Mouse (Mus musculus) heart, postnatal 0 days (tissue): ENCODE measurements at regions not wholly inside any gene's neighbourhood (a gene's known extent, or its start where the extent isn't known, plus 50 kb on each side); places are given as distances from the start of the nearest gene placed in this dataset.

Experiments used
- ATAC-seq: fragments of 200-750 bp; cut with Nextera tagmentation; 2 replicates; pipeline ENCODE4 v1.8.0; 2017; ENCODE audit warnings: low read depth, moderate number of reproducible peaks, moderate library complexity; ENCODE audit not compliant: insufficient read depth
- DNase-seq: peaks from one replicate; pipeline ENCODE4 v3.0.0-alpha.2; 2016; ENCODE audit warnings: low spot score
- H3K27ac ChIP-seq: fragments of 300-500 bp; sonication (generic); 2 replicates; pipeline ENCODE4 v1.5.1; 2014; ENCODE audit warnings: low read depth, mild to moderate bottlenecking
- H3K27me3 ChIP-seq: fragments of 300-500 bp; sonication (generic); 2 replicates; pipeline ENCODE4 v1.6.1; 2014; ENCODE audit warnings: low read length, mixed read lengths; ENCODE audit not compliant: control insufficient read depth, insufficient read depth
- H3K36me3 ChIP-seq: fragments of 300-500 bp; sonication (generic); replicated peaks from 2 replicates; pipeline ENCODE4 v1.6.1; 2014; ENCODE audit warnings: low read length, mixed read lengths; ENCODE audit not compliant: control insufficient read depth, insufficient read depth
- H3K4me1 ChIP-seq: fragments of 300-500 bp; sonication (generic); 2 replicates; pipeline ENCODE4 v1.6.1; 2014; ENCODE audit warnings: antibody characterized with exemption; ENCODE audit not compliant: control insufficient read depth, insufficient read depth
- H3K4me2 ChIP-seq: fragments of 300-500 bp; sonication (generic); 2 replicates; pipeline ENCODE4 v1.6.1; 2014; ENCODE audit warnings: low read depth, mild to moderate bottlenecking, low read length, moderate library complexity
- H3K4me3 ChIP-seq: fragments of 300-500 bp; sonication (generic); 2 replicates; pipeline ENCODE4 v1.5.1; 2014; ENCODE audit warnings: low read depth, low read length
- H3K9ac ChIP-seq: fragments of 300-500 bp; sonication (generic); replicated peaks from 2 replicates; pipeline ENCODE4 v1.6.1; 2014; ENCODE audit warnings: low read depth, low read length, mixed read lengths
- H3K9me3 ChIP-seq: fragments of 300-500 bp; sonication (generic); replicated peaks from 2 replicates; pipeline ENCODE4 v1.6.1; 2016; ENCODE audit warnings: low read length; ENCODE audit not compliant: control insufficient read depth
- CTCF ChIP-seq: IDR thresholded peaks from 2 replicates; pipeline ENCODE4 v1.5.1; 2016; ENCODE audit warnings: antibody characterized with exemption, control low read depth, low read depth
- EP300 ChIP-seq: IDR thresholded peaks from 2 replicates; pipeline ENCODE4 v1.6.1; 2016; ENCODE audit warnings: antibody characterized with exemption, low read depth
- WGBS: fragments of 180-500 bp; shearing (Covaris S2); extraction: QIAGEN DNeasy Blood & Tissue Kit; methylation state at CpG from one replicate; pipeline ENCODE4 v1.1.7; 2014; 5-methylcytosine and 5-hydroxymethylcytosine counted together

DNA sequence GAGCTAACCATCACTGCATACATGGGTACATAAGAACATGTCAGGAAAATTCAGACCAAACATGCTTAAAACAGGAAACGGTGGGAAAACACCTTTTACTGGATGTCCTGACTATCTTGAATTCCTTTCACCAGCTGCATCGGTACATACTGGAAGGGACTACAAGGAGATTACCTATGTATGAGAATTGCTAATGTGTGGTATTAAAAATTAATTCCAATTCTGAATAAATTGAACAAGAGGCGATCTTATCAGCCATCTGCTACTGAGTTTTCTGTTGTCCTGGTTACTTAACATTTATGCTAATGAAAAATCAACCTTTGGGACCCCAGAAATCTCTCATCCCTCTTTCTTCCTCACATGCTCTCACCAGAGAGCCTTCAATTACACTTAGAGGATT, 178.0 kb downstream of the Nsun3 start:
- TF ChIP-seq EP300: no peak
- no peak for TF ChIP-seq CTCF
- no peaks in the 10 kb centered on the region for H3K9me3 ChIP-seq
- H3K36me3 ChIP-seq: no peaks in the 10 kb centered on the region
- no peaks in the 10 kb centered on the region for H3K27me3 ChIP-seq
- H3K4me2 ChIP-seq: no peak overlapping the region
- ATAC-seq (no peak), DNase-seq (no peak)
- no peak overlapping the region for H3K9ac ChIP-seq
- WGBS: 71% methylated on average over 3 of the region's 3 CpGs
- H3K27ac ChIP-seq: no peak overlapping the region
- no peaks in the 10 kb centered on the region for H3K4me1 ChIP-seq
- no peak overlapping the region for H3K4me3 ChIP-seq

DNA sequence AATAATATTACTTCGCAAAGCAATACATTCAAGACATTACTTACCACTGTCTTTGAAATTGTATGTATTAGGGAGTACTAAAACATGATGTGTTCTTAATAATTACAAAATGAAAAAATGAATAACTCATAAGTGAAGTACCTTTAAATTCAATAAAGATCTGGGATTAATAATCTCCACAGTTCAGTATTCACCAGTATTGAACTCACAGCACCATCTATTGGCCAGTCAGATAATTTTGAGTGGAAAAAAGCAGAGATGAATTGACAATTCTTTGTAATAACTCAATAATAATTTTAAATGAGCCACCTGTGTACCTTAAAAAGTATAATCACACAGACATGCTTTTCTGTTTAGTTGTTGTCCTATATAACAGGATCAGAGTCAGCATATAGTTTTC, 180.7 kb downstream of the Nsun3 start:
- no peaks in the 10 kb centered on the region for H3K27me3 ChIP-seq
- H3K27ac ChIP-seq: no peak overlapping the region
- H3K9me3 ChIP-seq: no peaks in the 10 kb centered on the region
- H3K36me3 ChIP-seq: no peaks in the 10 kb centered on the region
- DNase-seq (no peak), ATAC-seq (no peak)
- H3K9ac ChIP-seq: no peak overlapping the region
- H3K4me2 ChIP-seq: no peak overlapping the region
- H3K4me3 ChIP-seq: no peak overlapping the region
- no peak for TF ChIP-seq EP300
- TF ChIP-seq CTCF: no peak
- 82% methylated on average over 1 of the region's 1 CpGs for WGBS
- H3K4me1 ChIP-seq: no peaks in the 10 kb centered on the region

DNA sequence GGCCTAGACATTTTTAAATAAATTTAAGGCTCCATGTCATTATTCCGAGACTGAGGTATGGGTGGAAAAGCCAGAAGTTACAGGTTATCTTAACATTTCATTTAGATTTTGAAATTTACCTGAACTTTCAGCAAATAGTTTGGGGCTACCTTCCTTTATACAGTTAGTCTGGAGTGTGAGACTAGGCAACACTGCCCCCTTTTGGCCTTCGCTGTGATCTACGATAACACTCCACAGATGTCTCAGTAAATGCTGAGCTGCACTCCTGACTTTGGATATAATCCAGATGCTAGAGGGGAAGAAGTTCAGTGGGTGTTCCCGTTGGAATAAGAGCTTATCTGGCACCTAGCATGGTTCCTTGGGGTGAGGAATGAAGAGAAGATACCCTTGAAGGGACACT, 224.6 kb downstream of the Nsun3 start:
- DNase-seq (no peak), ATAC-seq (no peak)
- 36% methylated on average over 4 of the region's 4 CpGs for WGBS
- Histone ChIP-seq H3K4me1 (no peaks in the 10 kb centered on the region), H3K36me3 (no peaks in the 10 kb centered on the region), H3K9ac (no peak overlapping the region), H3K27ac (no peak overlapping the region), H3K9me3 (no peaks in the 10 kb centered on the region), H3K27me3 (no peaks in the 10 kb centered on the region), H3K4me2 (no peak overlapping the region), H3K4me3 (no peak overlapping the region)
- TF ChIP-seq CTCF: peak; percentile 27
- TF ChIP-seq EP300: no peak

- H3K4me2 ChIP-seq: no peak overlapping the region
- 70% methylated on average over 2 of the region's 2 CpGs for WGBS
- H3K4me3 ChIP-seq: no peak overlapping the region
- no peak overlapping the region for H3K27ac ChIP-seq
- TF ChIP-seq CTCF (no peak), EP300 (no peak)
- H3K27me3 ChIP-seq: no peaks in the 10 kb centered on the region
- H3K9me3 ChIP-seq: no peaks in the 10 kb centered on the region
- DNase-seq: no peak
- H3K9ac ChIP-seq: no peak overlapping the region
- ATAC-seq: no peak
- H3K4me1 ChIP-seq: no peaks in the 10 kb centered on the region
- H3K36me3 ChIP-seq: no peaks in the 10 kb centered on the region
Observed at GRCm38 (mm10) chr16:62543156-62543555, 243.5 kb downstream of the Nsun3 start.

DNA sequence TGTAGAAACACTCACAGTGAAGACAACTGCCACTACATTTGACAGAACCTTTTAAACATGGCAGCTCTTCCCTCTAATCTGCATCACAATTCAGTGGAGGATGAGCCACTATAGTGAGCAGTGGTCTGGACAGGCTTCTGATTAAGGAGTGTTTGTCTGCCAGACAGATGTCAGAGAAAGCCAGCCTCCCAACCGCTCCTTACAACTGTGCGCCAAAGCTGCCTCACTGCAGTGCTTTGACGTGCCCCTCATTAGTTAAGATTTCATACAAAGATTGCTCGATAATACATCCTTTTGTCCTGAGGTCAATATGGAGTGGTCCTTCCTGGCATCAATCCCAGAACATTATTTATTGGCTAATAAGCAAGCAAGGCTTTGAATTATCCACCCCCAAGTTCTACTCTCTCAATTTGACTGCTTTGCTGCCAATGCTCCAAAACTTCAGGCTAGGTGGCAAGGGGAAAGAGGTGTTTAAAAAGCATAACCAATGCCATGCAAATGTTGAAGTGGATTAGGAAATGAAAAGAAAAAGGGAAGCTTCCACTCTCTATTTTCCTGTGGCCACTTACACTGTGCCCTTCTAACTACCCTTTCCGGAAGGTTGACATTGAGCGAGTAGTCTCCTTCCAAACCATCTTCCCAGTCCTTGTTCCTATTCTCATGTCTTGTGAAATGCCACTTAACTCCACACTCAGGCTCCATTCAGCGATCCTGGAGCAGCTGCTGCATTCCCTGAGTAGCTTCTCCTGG, 248.7 kb downstream of the Nsun3 start:
- H3K27me3 ChIP-seq: no peaks in the 10 kb centered on the region
- 73% methylated on average over 7 of the region's 7 CpGs for WGBS
- no peak overlapping the region for H3K4me3 ChIP-seq
- ATAC-seq: no peak
- H3K4me1 ChIP-seq: no peaks in the 10 kb centered on the region
- no peak for DNase-seq
- H3K36me3 ChIP-seq: no peaks in the 10 kb centered on the region
- H3K9me3 ChIP-seq: no peaks in the 10 kb centered on the region
- no peak overlapping the region for H3K27ac ChIP-seq
- H3K4me2 ChIP-seq: no peak overlapping the region
- no peak overlapping the region for H3K9ac ChIP-seq
- TF ChIP-seq EP300 (no peak), CTCF (no peak)

DNA sequence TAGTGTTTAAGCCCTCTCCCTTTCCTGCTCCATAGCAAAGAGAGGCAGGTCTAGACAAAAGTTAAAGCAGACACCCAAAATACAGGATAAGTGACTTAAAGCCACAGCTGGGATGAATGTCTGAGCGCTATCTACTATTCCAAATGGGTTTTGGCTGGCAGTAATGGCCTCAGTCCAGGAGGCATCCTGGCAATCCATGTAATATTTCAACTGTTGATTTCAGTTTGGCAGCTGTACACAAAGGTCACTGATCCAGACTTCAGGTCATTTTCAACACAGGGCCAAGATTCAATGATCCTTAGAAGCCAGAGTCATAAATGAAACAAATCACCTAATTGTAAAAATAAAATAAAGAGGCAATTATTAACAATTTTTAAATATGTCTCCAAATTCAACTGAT, 277.3 kb downstream of the Nsun3 start:
- 74% methylated on average over 1 of the region's 1 CpGs for WGBS
- TF ChIP-seq EP300 (no peak), CTCF (no peak)
- Histone ChIP-seq H3K9me3 (no peaks in the 10 kb centered on the region), H3K36me3 (no peaks in the 10 kb centered on the region), H3K9ac (no peak overlapping the region), H3K4me2 (no peak overlapping the region), H3K4me3 (no peak overlapping the region), H3K4me1 (no peaks in the 10 kb centered on the region), H3K27me3 (no peaks in the 10 kb centered on the region), H3K27ac (no peak overlapping the region)
- DNase-seq (no peak), ATAC-seq (no peak)
